Mouse (Mus musculus): ENCODE data around the gene Zfp787. TPM values are rescaled to one million over a fixed set of nuclear protein-coding genes. Genes with fewer than 3 reads are reported as not detected.

Zfp787 gene
- polyA plus RNA-seq (2014; fragmentation: Nextera tagmentation; extraction: Ambion mirVana), result 13.7 and 15.4 TPM in 2 replicates

GRCm38 (mm10) chr7:6155901-6156411 is at the start of gene Zfp787:
Gene Zfp787, minus strand, starts transcription at chr7:6155997.
- Histone ChIP-seq H3K36me3 (ENCODE audit: control insufficient read depth, insufficient read depth, low read length) (no peaks in the 10 kb centered on the region), H3K27me3 (ENCODE audit: control insufficient read depth, insufficient read depth, low read length) (no peaks in the 10 kb centered on the region), H3K27ac (ENCODE audit: low read depth, low read length) (peak within 1 kb of the TSS; percentile 93), H3K4me3 (ENCODE audit: low read depth, low read length) (peak within 1 kb of the TSS; percentile 77), H3K4me2 (ENCODE audit: low read depth, low read length) (peak within 1 kb of the TSS; percentile 91), H3K9ac (replicated peaks; ENCODE audit: low read depth, low read length) (peak within 1 kb of the TSS; percentile 84), H3K4me1 (ENCODE audit: control insufficient read depth, insufficient read depth, low read length) (peaks cover 16% of the 10 kb centered on the region), H3K9me3 (ENCODE audit: control insufficient read depth, low read length) (no peaks in the 10 kb centered on the region)
- under 1% methylated on average over 49 of the region's 54 CpGs for WGBS
- ATAC-seq (ENCODE audit: low read depth), result peak; percentile 98

GRCm38 (mm10) chr7:6204200-6204599 is 48.4 kb upstream of the Zfp787 start:
- ATAC-seq (ENCODE audit: low read depth), result no peak
- H3K9me3 ChIP-seq (ENCODE audit: control insufficient read depth, low read length), result no peaks in the 10 kb centered on the region
- no peaks in the 10 kb centered on the region for H3K4me1 ChIP-seq (ENCODE audit: control insufficient read depth, insufficient read depth, low read length)
- H3K27me3 ChIP-seq (ENCODE audit: control insufficient read depth, insufficient read depth, low read length), result no peaks in the 10 kb centered on the region
- 80% methylated on average over 3 of the region's 3 CpGs for WGBS
- H3K4me2 ChIP-seq (ENCODE audit: low read depth, low read length), result no peak overlapping the region
- H3K36me3 ChIP-seq (ENCODE audit: control insufficient read depth, insufficient read depth, low read length), result no peaks in the 10 kb centered on the region
- no peak overlapping the region for H3K27ac ChIP-seq (ENCODE audit: low read depth, low read length)
- no peak overlapping the region for H3K9ac ChIP-seq (replicated peaks; ENCODE audit: low read depth, low read length)
- H3K4me3 ChIP-seq (ENCODE audit: low read depth, low read length), result no peak overlapping the region

- Histone ChIP-seq H3K9ac (replicated peaks; ENCODE audit: low read depth, low read length) (0 out of 2 replicates have a peak within 1 kb of the TSS, but pooled peaks have one; percentile 16), H3K4me2 (ENCODE audit: low read depth, low read length) (no peak within 1 kb of the TSS), H3K36me3 (ENCODE audit: control insufficient read depth, insufficient read depth, low read length) (no peaks in the 10 kb centered on the region), H3K27me3 (ENCODE audit: control insufficient read depth, insufficient read depth, low read length) (no peaks in the 10 kb centered on the region), H3K9me3 (ENCODE audit: control insufficient read depth, low read length) (no peaks in the 10 kb centered on the region), H3K27ac (ENCODE audit: low read depth, low read length) (no peak within 1 kb of the TSS), H3K4me3 (ENCODE audit: low read depth, low read length) (no peak within 1 kb of the TSS), H3K4me1 (ENCODE audit: control insufficient read depth, insufficient read depth, low read length) (no peaks in the 10 kb centered on the region)
- WGBS, result 78% methylated on average over 3 of the region's 3 CpGs
- no peak for ATAC-seq (ENCODE audit: low read depth)
These were observed 41.0 kb upstream of the Zfp787 start, which contains the start of gene Galp for GRCm38 (mm10) chr7:6196790-6197189. Gene Galp, plus strand, starts transcription at chr7:6197090.

- Histone ChIP-seq H3K27ac (ENCODE audit: low read depth, low read length) (no peak overlapping the region), H3K27me3 (ENCODE audit: control insufficient read depth, insufficient read depth, low read length) (no peaks in the 10 kb centered on the region), H3K4me3 (ENCODE audit: low read depth, low read length) (no peak overlapping the region), H3K4me2 (ENCODE audit: low read depth, low read length) (no peak overlapping the region), H3K4me1 (ENCODE audit: control insufficient read depth, insufficient read depth, low read length) (no peaks in the 10 kb centered on the region), H3K9ac (replicated peaks; ENCODE audit: low read depth, low read length) (no peak overlapping the region), H3K9me3 (ENCODE audit: control insufficient read depth, low read length) (no peaks in the 10 kb centered on the region), H3K36me3 (ENCODE audit: control insufficient read depth, insufficient read depth, low read length) (no peaks in the 10 kb centered on the region)
- ATAC-seq (ENCODE audit: low read depth), result no peak
- WGBS, result 43% methylated on average over 2 of the region's 2 CpGs
These were observed 40.0 kb upstream of the Zfp787 start for GRCm38 (mm10) chr7:6195777-6196176.

DNA sequence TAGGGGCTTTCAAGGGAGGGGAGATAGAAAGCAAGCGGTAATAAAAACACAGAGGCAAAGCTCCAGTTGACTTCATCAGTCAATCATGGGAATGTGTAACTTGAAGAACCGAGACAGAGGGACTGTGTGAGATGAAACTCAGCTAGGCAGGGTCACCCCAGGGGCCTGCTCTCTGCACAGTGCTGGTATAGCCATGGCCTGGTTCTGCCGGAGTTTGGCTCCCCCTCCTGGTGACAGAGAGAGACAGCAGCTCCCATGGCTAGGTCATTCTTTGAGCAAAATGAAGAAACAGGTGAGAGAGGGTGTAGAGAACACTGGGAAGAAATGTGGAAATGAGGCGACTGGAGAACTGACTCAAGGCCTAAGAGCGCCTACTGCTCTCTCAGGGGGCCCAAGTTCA is 38.3 kb upstream of the Zfp787 start:
- peak; percentile 85; the same call in 1 of the 2 replicates for ATAC-seq (ENCODE audit: low read depth)
- H3K4me1 ChIP-seq (ENCODE audit: control insufficient read depth, insufficient read depth, low read length), result no peaks in the 10 kb centered on the region
- no peak overlapping the region for H3K4me2 ChIP-seq (ENCODE audit: low read depth, low read length)
- WGBS, result 28% methylated on average over 5 of the region's 5 CpGs
- H3K27me3 ChIP-seq (ENCODE audit: control insufficient read depth, insufficient read depth, low read length), result no peaks in the 10 kb centered on the region
- no peak overlapping the region for H3K27ac ChIP-seq (ENCODE audit: low read depth, low read length)
- no peak overlapping the region for H3K9ac ChIP-seq (replicated peaks; ENCODE audit: low read depth, low read length)
- no peaks in the 10 kb centered on the region for H3K9me3 ChIP-seq (ENCODE audit: control insufficient read depth, low read length)
- H3K36me3 ChIP-seq (ENCODE audit: control insufficient read depth, insufficient read depth, low read length), result 0 out of 2 replicates have a peak, but pooled peaks cover 11% of the 10 kb centered on the region
- H3K4me3 ChIP-seq (ENCODE audit: low read depth, low read length), result no peak overlapping the region

GRCm38 (mm10) chr7:6191376-6191775 is 35.6 kb upstream of the Zfp787 start:
- no peak overlapping the region for H3K9ac ChIP-seq (replicated peaks; ENCODE audit: low read depth, low read length)
- no peaks in the 10 kb centered on the region for H3K4me1 ChIP-seq (ENCODE audit: control insufficient read depth, insufficient read depth, low read length)
- no peaks in the 10 kb centered on the region for H3K27me3 ChIP-seq (ENCODE audit: control insufficient read depth, insufficient read depth, low read length)

GRCm38 (mm10) chr7:6189542-6189941 is 33.7 kb upstream of the Zfp787 start:
- Histone ChIP-seq H3K36me3 (ENCODE audit: control insufficient read depth, insufficient read depth, low read length) (peaks cover 36% of the 10 kb centered on the region; the same call in 1 of the 2 replicates), H3K9me3 (ENCODE audit: control insufficient read depth, low read length) (no peaks in the 10 kb centered on the region), H3K4me2 (ENCODE audit: low read depth, low read length) (no peak overlapping the region), H3K27ac (ENCODE audit: low read depth, low read length) (no peak overlapping the region), H3K4me1 (ENCODE audit: control insufficient read depth, insufficient read depth, low read length) (no peaks in the 10 kb centered on the region), H3K9ac (replicated peaks; ENCODE audit: low read depth, low read length) (no peak overlapping the region), H3K27me3 (ENCODE audit: control insufficient read depth, insufficient read depth, low read length) (no peaks in the 10 kb centered on the region), H3K4me3 (ENCODE audit: low read depth, low read length) (no peak overlapping the region)
- ATAC-seq (ENCODE audit: low read depth), result no peak
- 46% methylated on average over 45 of the region's 45 CpGs for WGBS

More at GRCm38 (mm10) chr7:6191376-6191775, 35.6 kb upstream of the Zfp787 start:
- Histone ChIP-seq H3K4me3 (ENCODE audit: low read depth, low read length) (no peak overlapping the region), H3K4me2 (ENCODE audit: low read depth, low read length) (no peak overlapping the region), H3K27ac (ENCODE audit: low read depth, low read length) (no peak overlapping the region), H3K9me3 (ENCODE audit: control insufficient read depth, low read length) (no peaks in the 10 kb centered on the region), H3K36me3 (ENCODE audit: control insufficient read depth, insufficient read depth, low read length) (peaks cover 23% of the 10 kb centered on the region; the same call in 1 of the 2 replicates)
- no peak for ATAC-seq (ENCODE audit: low read depth)
- WGBS, result 50% methylated on average over 3 of the region's 3 CpGs

GRCm38 (mm10) chr7:6186756-6187155 is 31.0 kb upstream of the Zfp787 start:
- Histone ChIP-seq H3K27ac (ENCODE audit: low read depth, low read length) (no peak overlapping the region), H3K4me1 (ENCODE audit: control insufficient read depth, insufficient read depth, low read length) (no peaks in the 10 kb centered on the region), H3K9me3 (ENCODE audit: control insufficient read depth, low read length) (no peaks in the 10 kb centered on the region), H3K4me2 (ENCODE audit: low read depth, low read length) (no peak overlapping the region), H3K9ac (replicated peaks; ENCODE audit: low read depth, low read length) (no peak overlapping the region), H3K27me3 (ENCODE audit: control insufficient read depth, insufficient read depth, low read length) (no peaks in the 10 kb centered on the region), H3K36me3 (ENCODE audit: control insufficient read depth, insufficient read depth, low read length) (peaks cover 44% of the 10 kb centered on the region; the same call in 1 of the 2 replicates), H3K4me3 (ENCODE audit: low read depth, low read length) (no peak overlapping the region)
- WGBS, result 88% methylated on average over 2 of the region's 2 CpGs
- no peak for ATAC-seq (ENCODE audit: low read depth)

DNA sequence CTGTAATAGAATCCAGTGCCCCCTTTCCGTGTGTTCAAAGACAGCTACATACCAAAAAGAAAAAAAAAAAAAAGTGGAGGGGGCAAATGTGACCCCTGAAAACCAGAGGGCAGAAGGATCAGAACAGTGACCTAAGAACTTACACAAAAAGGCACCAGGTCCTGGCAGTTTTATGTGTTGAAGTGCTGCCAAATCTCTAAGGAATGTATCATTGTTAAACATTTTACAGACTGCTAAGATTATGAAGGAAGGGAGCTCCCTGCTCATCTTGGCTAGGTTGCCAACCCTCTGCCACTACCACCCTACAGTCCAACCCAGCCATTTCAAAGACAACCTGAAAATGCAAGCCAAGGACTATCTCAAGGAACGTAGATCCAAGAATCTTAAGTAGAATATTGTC is 30.4 kb upstream of the Zfp787 start:
- WGBS, result 92% methylated on average over 2 of the region's 2 CpGs
- no peak for ATAC-seq (ENCODE audit: low read depth)

More for the DNA sequence above, 30.4 kb upstream of the Zfp787 start:
- no peaks in the 10 kb centered on the region for H3K4me1 ChIP-seq (ENCODE audit: control insufficient read depth, insufficient read depth, low read length)
- no peak overlapping the region for H3K4me3 ChIP-seq (ENCODE audit: low read depth, low read length)
- H3K27ac ChIP-seq (ENCODE audit: low read depth, low read length), result no peak overlapping the region
- H3K4me2 ChIP-seq (ENCODE audit: low read depth, low read length), result no peak overlapping the region
- H3K9me3 ChIP-seq (ENCODE audit: control insufficient read depth, low read length), result no peaks in the 10 kb centered on the region
- peaks cover 44% of the 10 kb centered on the region; the same call in 1 of the 2 replicates for H3K36me3 ChIP-seq (ENCODE audit: control insufficient read depth, insufficient read depth, low read length)
- no peaks in the 10 kb centered on the region for H3K27me3 ChIP-seq (ENCODE audit: control insufficient read depth, insufficient read depth, low read length)
- no peak overlapping the region for H3K9ac ChIP-seq (replicated peaks; ENCODE audit: low read depth, low read length)
